In the genomic region with DNA sequence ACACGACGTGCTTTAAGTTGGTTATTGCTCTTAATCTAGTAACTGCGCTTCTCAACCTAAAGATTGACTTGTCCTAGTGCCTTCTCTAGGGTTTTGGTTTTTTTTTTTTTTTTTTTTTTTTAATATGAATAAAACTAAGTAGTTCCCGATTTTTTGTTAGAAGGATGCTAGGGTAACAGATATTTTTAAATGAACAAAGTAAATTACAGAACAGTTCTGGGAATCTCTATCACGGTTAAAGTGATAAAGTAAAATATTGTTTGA, we compare ENCODE assay signal across 8 mouse cellular contexts. TPM values are rescaled to one million over a fixed set of nuclear protein-coding genes. Genes with fewer than 3 reads are reported as not detected.
DNase-seq lines count a peak whose midpoint lies in the region; ATAC-seq and TF ChIP-seq lines count a peak whose summit lies in the region.

No protein-coding gene starts in this region.

- peak overlapping the region; percentile 73 for H3K4me3 ChIP-seq in layer of hippocampus, adult 2 months
- H3K4me3 ChIP-seq in embryonic facial prominence, embryonic 11.5 days (ENCODE audit: low read depth, low read length), result peak overlapping the region; percentile 95
- peak overlapping the region; percentile 97 for H3K4me3 ChIP-seq in intestine, embryonic 14.5 days (ENCODE audit: low read depth, low read length)
- peak overlapping the region; percentile 75 for H3K4me3 ChIP-seq in myocyte

- no peaks in the 10 kb centered on the region; the same call in 1 of the 2 replicates for H3K4me1 ChIP-seq in embryonic facial prominence, embryonic 11.5 days (ENCODE audit: control insufficient read depth, insufficient read depth, low read length)
- peaks cover 21% of the 10 kb centered on the region for H3K4me1 ChIP-seq in intestine, embryonic 14.5 days (replicated peaks; ENCODE audit: control insufficient read depth, insufficient read depth, low read length)

- no peaks in the 10 kb centered on the region for H3K9me3 ChIP-seq in embryonic facial prominence, embryonic 11.5 days (replicated peaks; ENCODE audit: control insufficient read depth, low read length)
- H3K9me3 ChIP-seq in intestine, embryonic 14.5 days (ENCODE audit: control insufficient read depth, low read length), result no peaks in the 10 kb centered on the region

- peak overlapping the region; percentile 62 for H3ac ChIP-seq in myocyte (ENCODE audit: control insufficient read depth, insufficient read length)

- 9% methylated on average over 5 of the region's 5 CpGs for WGBS in embryonic facial prominence, embryonic 11.5 days
- 4% methylated on average over 5 of the region's 5 CpGs for WGBS in intestine, embryonic 14.5 days

- ATAC-seq in embryonic facial prominence, embryonic 11.5 days (replicated peaks; ENCODE audit: insufficient number of reproducible peaks, low FRiP score, low TSS enrichment, low read depth), result no peak
- no peak for ATAC-seq in intestine, embryonic 14.5 days (replicated peaks; ENCODE audit: low FRiP score, low TSS enrichment, low read depth)

- DNase-seq in layer of hippocampus, adult 2 months (ENCODE audit: low spot score in 2 of 2), result no peak
- DNase-seq in layer of hippocampus, adult 9-10 months (ENCODE audit: low spot score), result no peak
- DNase-seq in embryonic facial prominence, embryonic 11.5 days (ENCODE audit: low spot score), result no peak
- DNase-seq in intestine, embryonic 14.5 days (ENCODE audit: low spot score), result no peak
- no peak for DNase-seq in adrenal gland, adult (ENCODE audit: inconsistent age in 2 of 2, low spot score in 1 of 2)
- DNase-seq in left cerebral cortex, adult 8-10 months (ENCODE audit: low spot score in 2 of 2), result no peak
- DNase-seq in adrenal gland, adult 8-10 months, result no peak

- H3K79me2 ChIP-seq in myocyte (ENCODE audit: control insufficient read depth, insufficient read depth), result peaks cover 59% of the 10 kb centered on the region

- H3K36me3 ChIP-seq in embryonic facial prominence, embryonic 11.5 days (replicated peaks; ENCODE audit: control insufficient read depth, insufficient read depth, low read depth, low read length), result no peaks in the 10 kb centered on the region
- H3K36me3 ChIP-seq in intestine, embryonic 14.5 days (ENCODE audit: control insufficient read depth, insufficient read depth, low read length), result peaks cover 23% of the 10 kb centered on the region
- H3K36me3 ChIP-seq in myocyte (ENCODE audit: control insufficient read depth, insufficient read depth), result peaks cover 16% of the 10 kb centered on the region

- TF ChIP-seq POLR2A in myocyte (IDR thresholded peaks at IDR 0.05; ENCODE audit: insufficient read length, low read depth), result no peak

- H3K4me2 ChIP-seq in embryonic facial prominence, embryonic 11.5 days (ENCODE audit: low read depth, low read length), result peak overlapping the region; percentile 65
- peak overlapping the region; percentile 88 for H3K4me2 ChIP-seq in intestine, embryonic 14.5 days (ENCODE audit: low read length)
- peak overlapping the region; percentile 88 for H3K4me2 ChIP-seq in myocyte (ENCODE audit: low read depth)

- H3K27me3 ChIP-seq in embryonic facial prominence, embryonic 11.5 days (ENCODE audit: control insufficient read depth, insufficient read depth, low read length), result no peaks in the 10 kb centered on the region
- H3K27me3 ChIP-seq in intestine, embryonic 14.5 days (replicated peaks; ENCODE audit: control insufficient read depth, insufficient read depth, low read length), result no peaks in the 10 kb centered on the region
- no peaks in the 10 kb centered on the region for H3K27me3 ChIP-seq in myocyte (ENCODE audit: control insufficient read depth, insufficient read depth, insufficient read length)

- peak overlapping the region; percentile 100; the same call in 1 of the 2 replicates for H3K27ac ChIP-seq in layer of hippocampus, adult 2 months
- no peak overlapping the region for H3K27ac ChIP-seq in embryonic facial prominence, embryonic 11.5 days (replicated peaks; ENCODE audit: low read depth, low read length)
- peak overlapping the region; percentile 98 for H3K27ac ChIP-seq in intestine, embryonic 14.5 days (ENCODE audit: low read depth)

- peak overlapping the region; percentile 92 for H3K9ac ChIP-seq in embryonic facial prominence, embryonic 11.5 days (replicated peaks; ENCODE audit: low read length)
- peak overlapping the region; percentile 92 for H3K9ac ChIP-seq in intestine, embryonic 14.5 days (ENCODE audit: low read length)

- no peak for TF ChIP-seq CTCF in layer of hippocampus, adult 2 months (conservative IDR thresholded peaks at IDR 0.05)

TF ChIP-seq in myocyte, 11 proteins besides CTCF, POLR2A, EP300 and RAD21:
- no peak for TF ChIP-seq MYOD1 (IDR thresholded peaks at IDR 0.05; ENCODE audit: control insufficient read depth in 1 of 3, insufficient read length in 2 of 3, low read depth in 2 of 3)
- TF ChIP-seq CEBPB (IDR thresholded peaks at IDR 0.05; ENCODE audit: insufficient read depth, poor library complexity, severe bottlenecking), result no peak
- no peak for TF ChIP-seq MAX (IDR thresholded peaks at IDR 0.05; ENCODE audit: low read depth)
- no peak for TF ChIP-seq E2F4 (IDR thresholded peaks at IDR 0.05; ENCODE audit: insufficient read depth)
- no peak for TF ChIP-seq TCF12 (IDR thresholded peaks at IDR 0.05; ENCODE audit: insufficient read depth, poor library complexity, severe bottlenecking)
- TF ChIP-seq USF1 (IDR thresholded peaks at IDR 0.05; ENCODE audit: low read depth), result no peak
- TF ChIP-seq TCF3 (IDR thresholded peaks at IDR 0.05; ENCODE audit: insufficient read length, low read depth), result no peak
- no peak for TF ChIP-seq MYOG (IDR thresholded peaks at IDR 0.05; ENCODE audit: control insufficient read depth in 1 of 3, insufficient read depth in 1 of 3, insufficient read length in 2 of 3, low read depth in 2 of 3)
- TF ChIP-seq POLR2AphosphoS2 (IDR thresholded peaks at IDR 0.05; ENCODE audit: insufficient read length, low read depth), result no peak
- no peak for TF ChIP-seq SRF (IDR thresholded peaks at IDR 0.05; ENCODE audit: control insufficient read depth, insufficient read length, low read depth)
- no peak for TF ChIP-seq REST (IDR thresholded peaks at IDR 0.05; ENCODE audit: insufficient read depth, insufficient read length)

RNA-seq across cellular contexts. Expression of gene Cd164, which starts 1.1 kb away (rescaled TPM):
- 10 to 100 TPM; 56.8 to 67.2 TPM for total RNA-seq in layer of hippocampus, adult 2 months (2021)
- polyA plus RNA-seq in embryonic facial prominence, embryonic 11.5 days (2014; fragmentation: Nextera tagmentation; extraction: Ambion mirVana), result 199 and 211 TPM in 2 replicates
- 180 and 184 TPM in 2 replicates for polyA plus RNA-seq in intestine, embryonic 14.5 days (2014; fragmentation: Nextera tagmentation; extraction: Ambion mirVana)
- 203 TPM for polyA plus RNA-seq in myocyte (2012; fragmentation: generic; extraction: Trizol)
- total RNA-seq in left cerebral cortex, adult 8-10 months (2022), result 10 to 100 TPM; 71.8 to 75.3 (median 74.1) TPM
- 100 to 1,000 TPM; 180 to 261 (median 233) TPM for total RNA-seq in adrenal gland, adult 8-10 months (2022)

RNA-seq across cellular contexts. Expression of gene Ppil6, which starts 30.1 kb away (rescaled TPM):
- 1 to 10 TPM; 7.8 to 9.7 TPM for total RNA-seq in layer of hippocampus, adult 2 months (2021)
- 0.32 and 0.86 TPM in 2 replicates for polyA plus RNA-seq in embryonic facial prominence, embryonic 11.5 days (2014; fragmentation: Nextera tagmentation; extraction: Ambion mirVana)
- polyA plus RNA-seq in intestine, embryonic 14.5 days (2014; fragmentation: Nextera tagmentation; extraction: Ambion mirVana), result 0.76 and 1.5 TPM in 2 replicates
- polyA plus RNA-seq in myocyte (2012; fragmentation: generic; extraction: Trizol), result 0.64 TPM
- total RNA-seq in left cerebral cortex, adult 8-10 months (2022), result 1 to 10 TPM; 5.4 to 8.0 (median 6.6) TPM
- 1 to 10 TPM in 2 of 4 experiments, under 1 TPM in 1, not detected in 1; 0.77 to 1.7 (median 1.4) TPM for total RNA-seq in adrenal gland, adult 8-10 months (2022)

RNA-seq across cellular contexts. Expression of gene Smpd2, which starts 30.2 kb away (rescaled TPM):
- total RNA-seq in layer of hippocampus, adult 2 months (2021), result 10 to 100 TPM; 17.8 to 23.7 TPM
- 51.4 and 58.5 TPM in 2 replicates for polyA plus RNA-seq in embryonic facial prominence, embryonic 11.5 days (2014; fragmentation: Nextera tagmentation; extraction: Ambion mirVana)
- polyA plus RNA-seq in intestine, embryonic 14.5 days (2014; fragmentation: Nextera tagmentation; extraction: Ambion mirVana), result 55.5 and 60.8 TPM in 2 replicates
- 26.4 TPM for polyA plus RNA-seq in myocyte (2012; fragmentation: generic; extraction: Trizol)
- total RNA-seq in left cerebral cortex, adult 8-10 months (2022), result 10 to 100 TPM; 12.8 to 19.8 (median 15.3) TPM
- 10 to 100 TPM; 21.8 to 40.9 (median 32.5) TPM for total RNA-seq in adrenal gland, adult 8-10 months (2022)

RNA-seq across cellular contexts. Expression of gene Mical1, which starts 44.2 kb away (rescaled TPM):
- total RNA-seq in layer of hippocampus, adult 2 months (2021), result 10 to 100 TPM; 18.5 to 19.2 TPM
- 29.2 and 30.4 TPM in 2 replicates for polyA plus RNA-seq in embryonic facial prominence, embryonic 11.5 days (2014; fragmentation: Nextera tagmentation; extraction: Ambion mirVana)
- polyA plus RNA-seq in intestine, embryonic 14.5 days (2014; fragmentation: Nextera tagmentation; extraction: Ambion mirVana), result 29.5 and 30.1 TPM in 2 replicates
- 77.0 TPM for polyA plus RNA-seq in myocyte (2012; fragmentation: generic; extraction: Trizol)
- 10 to 100 TPM; 18.1 to 23.4 (median 21.1) TPM for total RNA-seq in left cerebral cortex, adult 8-10 months (2022)
- total RNA-seq in adrenal gland, adult 8-10 months (2022), result 10 to 100 TPM in 2 of 4 experiments, 1 to 10 TPM in 2; 8.5 to 22.8 (median 13.3) TPM
